Mouse (Mus musculus) G1E (cell line): Measurements from ENCODE around the gene Prrx2. TPM values are rescaled to one million over a fixed set of nuclear protein-coding genes. Genes with fewer than 3 reads are reported as not detected.
"Not testable (repeated sequence)": the region's sequence is repeated elsewhere in the genome, so short reads cannot be mapped to it uniquely, and the experiment has no call there.

Experiments used
- ATAC-seq: 2 replicates; pipeline ENCODE4 v1.8.0; 2016; ENCODE audit warnings: mild to moderate bottlenecking; ENCODE audit not compliant: insufficient number of reproducible peaks, poor library complexity, low FRiP score, severe bottlenecking; ENCODE audit errors: extremely low read depth
- DNase-seq: peaks from one replicate; pipeline ENCODE4 v3.0.0; 2012; ENCODE audit warnings: low spot score
- H3K27me3 ChIP-seq: 2 replicates; pipeline ENCODE4 v1.6.1; 2012; ENCODE audit warnings: mild to moderate bottlenecking, low read length, inconsistent platforms; ENCODE audit not compliant: insufficient read depth
- H3K36me3 ChIP-seq: replicated peaks from 2 replicates; pipeline ENCODE3; 2012; ENCODE audit warnings: mild to moderate bottlenecking, inconsistent platforms
- H3K4me1 ChIP-seq: 2 replicates; pipeline ENCODE4 v1.6.1; 2012; ENCODE audit warnings: low read depth, low read length, inconsistent platforms, mixed read lengths; ENCODE audit not compliant: insufficient read depth
- H3K4me3 ChIP-seq: 2 replicates; pipeline ENCODE4 v1.5.1; 2012; ENCODE audit warnings: low read depth, mild to moderate bottlenecking, inconsistent platforms, low read length, moderate library complexity, mixed read lengths
- H3K9me3 ChIP-seq: replicated peaks from 2 replicates; pipeline ENCODE4 v1.6.1; 2012; ENCODE audit warnings: inconsistent platforms
- CTCF ChIP-seq: IDR thresholded peaks from 2 replicates; pipeline ENCODE4 v1.5.1; 2012; ENCODE audit warnings: low read depth, low read length, inconsistent platforms, mixed read lengths
- GATA1 ChIP-seq: IDR thresholded peaks from 2 replicates; pipeline ENCODE4 v1.6.1; 2012; ENCODE audit warnings: borderline replicate concordance, low read length, inconsistent platforms, mixed read lengths
- GATA2 ChIP-seq: IDR thresholded peaks from 2 replicates; pipeline ENCODE4 v1.6.1; 2012; ENCODE audit warnings: low read depth, low read length, inconsistent platforms, borderline replicate concordance
- POLR2AphosphoS5 ChIP-seq: IDR thresholded peaks from 2 replicates; pipeline ENCODE4 v1.6.1; 2012; ENCODE audit warnings: low read depth, low read length, inconsistent platforms; ENCODE audit not compliant: insufficient replicate concordance
- TAL1 ChIP-seq: conservative IDR thresholded peaks from 2 replicates; pipeline ENCODE4 v1.6.1; 2012; ENCODE audit warnings: low read depth, low read length, inconsistent platforms, mixed read lengths
- polyA plus RNA-seq: library from polyadenylated mRNA; stranded (reverse); fragments of >175 nt; gene quantifications from 2 replicates; pipeline ENCODE4 v1.2.3, GENCODE M21; 2012
- total RNA-seq, 2 experiments: library from RNA; stranded (forward) in 1 of 2; stranded (reverse) in 1 of 2; fragments of 200-1000 nt in 1 of 2; fragments of >200 nt in 1 of 2; fragmentation: Nextera tagmentation in 1 of 2; gene quantifications; 2 replicates each; pipeline ENCODE4 v1.2.3; 2014 to 2017

Gene Prrx2
- total and polyA plus RNA-seq, 3 experiments = not detected

- DNase-seq (no peak), ATAC-seq (peak; percentile 54; the same call in 1 of the 2 replicates)
- peaks cover 20% of the 10 kb centered on the region for H3K4me1 ChIP-seq
- TF ChIP-seq TAL1 (no peak), POLR2AphosphoS5 (no peak), CTCF (no peak), GATA2 (no peak), GATA1 (no peak)
- peaks cover 41% of the 10 kb centered on the region for H3K27me3 ChIP-seq
- H3K36me3 ChIP-seq = no peaks in the 10 kb centered on the region
- no peaks in the 10 kb centered on the region for H3K9me3 ChIP-seq
- H3K4me3 ChIP-seq = peak overlapping the region; percentile 6; the same call in 1 of the 2 replicates
Observed at GRCm38 (mm10) chr2:30928893-30929482, 94.2 kb downstream of the Prrx2 start.

GRCm38 (mm10) chr2:30929483-30930045, 94.8 kb downstream of the Prrx2 start, which contains the start of gene Ptges:
Ptges (minus strand) TSS chr2:30929863.
- ATAC-seq (no peak), DNase-seq (no peak)
- H3K4me3 ChIP-seq = peak within 1 kb of the TSS; percentile 6; the same call in 1 of the 2 replicates
- no peaks in the 10 kb centered on the region for H3K36me3 ChIP-seq
- no peaks in the 10 kb centered on the region for H3K9me3 ChIP-seq
- TF ChIP-seq CTCF = no peak
- TF ChIP-seq TAL1 = no peak
- no peak for TF ChIP-seq POLR2AphosphoS5
- TF ChIP-seq GATA1 = no peak
- TF ChIP-seq GATA2 = no peak
- peaks cover 20% of the 10 kb centered on the region for H3K4me1 ChIP-seq
- peaks cover 37% of the 10 kb centered on the region for H3K27me3 ChIP-seq

GRCm38 (mm10) chr2:30930846-30931245, 96.1 kb downstream of the Prrx2 start:
- DNase-seq, ATAC-seq, H3K36me3 ChIP-seq, H3K9me3 ChIP-seq, H3K4me3 ChIP-seq: not testable (repeated sequence)
- peaks cover 20% of the 10 kb centered on the region for H3K4me1 ChIP-seq
- H3K27me3 ChIP-seq = peaks cover 31% of the 10 kb centered on the region

Other genes starting within 250 kb of the Prrx2 start
- gene Cstad, start 239.9 kb upstream of the Prrx2 start, total RNA-seq (2014; fragmentation: Nextera tagmentation) = 1.3 TPM in 1 of 2 replicates, not detected in the other
- 0.76 and 1.6 TPM in 2 replicates for gene Cstad, start 239.9 kb upstream of the Prrx2 start, total RNA-seq (2017)
- gene Cstad, start 239.9 kb upstream of the Prrx2 start, polyA plus RNA-seq = not detected in 2 replicates
- not detected in 2 replicates for gene 1700001O22Rik, start 31.3 kb upstream of the Prrx2 start, total RNA-seq (2014; fragmentation: Nextera tagmentation)
- 0.29 and 0.33 TPM in 2 replicates for gene 1700001O22Rik, start 31.3 kb upstream of the Prrx2 start, total RNA-seq (2017)
- not detected in 2 replicates for gene 1700001O22Rik, start 31.3 kb upstream of the Prrx2 start, polyA plus RNA-seq
- gene Ntmt1, start 27.1 kb upstream of the Prrx2 start, total RNA-seq (2014; fragmentation: Nextera tagmentation) = 27.5 and 29.4 TPM in 2 replicates
- 18.9 and 26.0 TPM in 2 replicates for gene Ntmt1, start 27.1 kb upstream of the Prrx2 start, total RNA-seq (2017)
- 66.9 and 69.6 TPM in 2 replicates for gene Ntmt1, start 27.1 kb upstream of the Prrx2 start, polyA plus RNA-seq
- gene Asb6, start 4.6 kb upstream of the Prrx2 start, total RNA-seq (2014; fragmentation: Nextera tagmentation) = 14.6 and 17.9 TPM in 2 replicates
- gene Asb6, start 4.6 kb upstream of the Prrx2 start, total RNA-seq (2017) = 15.2 and 19.3 TPM in 2 replicates
- gene Asb6, start 4.6 kb upstream of the Prrx2 start, polyA plus RNA-seq = 28.4 and 38.8 TPM in 2 replicates
- gene Ptges, start 94.9 kb downstream of the Prrx2 start, total RNA-seq (2014; fragmentation: Nextera tagmentation) = not detected in 2 replicates
- gene Ptges, start 94.9 kb downstream of the Prrx2 start, total RNA-seq (2017) = 0.11 and 0.12 TPM in 2 replicates
- not detected in 2 replicates for gene Ptges, start 94.9 kb downstream of the Prrx2 start, polyA plus RNA-seq
- 16.5 and 25.6 TPM in 2 replicates for gene Tor1b, start 118.0 kb downstream of the Prrx2 start, total RNA-seq (2014; fragmentation: Nextera tagmentation)
- 34.0 and 36.9 TPM in 2 replicates for gene Tor1b, start 118.0 kb downstream of the Prrx2 start, total RNA-seq (2017)
- gene Tor1b, start 118.0 kb downstream of the Prrx2 start, polyA plus RNA-seq = 12.4 and 12.5 TPM in 2 replicates
- 31.2 and 33.0 TPM in 2 replicates for gene Tor1a, start 133.0 kb downstream of the Prrx2 start, total RNA-seq (2014; fragmentation: Nextera tagmentation)
- 45.2 and 47.0 TPM in 2 replicates for gene Tor1a, start 133.0 kb downstream of the Prrx2 start, total RNA-seq (2017)
- gene Tor1a, start 133.0 kb downstream of the Prrx2 start, polyA plus RNA-seq = 94.3 and 129 TPM in 2 replicates
- 28.6 and 37.8 TPM in 2 replicates for gene BC005624, start 147.2 kb downstream of the Prrx2 start, total RNA-seq (2014; fragmentation: Nextera tagmentation)
- 69.3 and 82.1 TPM in 2 replicates for gene BC005624, start 147.2 kb downstream of the Prrx2 start, total RNA-seq (2017)
- 17.6 and 30.9 TPM in 2 replicates for gene BC005624, start 147.2 kb downstream of the Prrx2 start, polyA plus RNA-seq
- gene Usp20, start 147.3 kb downstream of the Prrx2 start, total RNA-seq (2014; fragmentation: Nextera tagmentation) = 11.8 and 16.6 TPM in 2 replicates
- 7.0 and 8.2 TPM in 2 replicates for gene Usp20, start 147.3 kb downstream of the Prrx2 start, total RNA-seq (2017)
- gene Usp20, start 147.3 kb downstream of the Prrx2 start, polyA plus RNA-seq = 7.0 and 9.4 TPM in 2 replicates